Mouse (Mus musculus) CH12.LX (cell line): ENCODE results near the gene Dcakd.

Experiments used
- MYC ChIP-seq: IDR thresholded peaks from 2 replicates; pipeline ENCODE4 v1.6.1; 2011; ENCODE audit warnings: low read depth, mild to moderate bottlenecking, improper control_type of control experiment, low read length
- ZC3H11A ChIP-seq: IDR thresholded peaks from 2 replicates; pipeline ENCODE4 v1.6.1; 2012; ENCODE audit warnings: low read depth, mild to moderate bottlenecking, inconsistent platforms, low read length, improper control_type of control experiment

DNA sequence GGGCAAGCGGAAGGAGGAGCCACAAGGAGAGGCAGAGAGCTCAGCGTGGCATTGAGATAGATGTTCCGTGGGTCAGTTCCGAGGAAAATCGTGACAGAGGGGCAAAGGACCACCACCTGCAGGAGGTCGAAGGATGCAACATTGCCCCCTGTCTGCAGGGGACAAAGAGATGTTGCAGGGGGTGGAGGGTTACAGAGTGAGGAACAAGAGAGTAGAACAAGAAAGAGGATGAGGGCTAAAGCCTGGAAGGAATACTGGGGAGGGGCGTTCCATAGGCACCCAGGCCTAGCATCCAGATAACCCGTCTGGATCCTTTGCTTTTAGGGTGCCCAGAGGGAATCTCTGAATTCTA is 81.2 kb downstream of the Dcakd start:
- TF ChIP-seq ZC3H11A (no peak), MYC (no peak)
